Mouse (Mus musculus) cerebellum, postnatal 4 days (tissue): ENCODE measurements around the gene G6pd2.

Source experiments
- DNase-seq, 2 experiments: peaks; one replicate each; pipeline ENCODE4 v3.0.0; 2022; ENCODE audit warnings: low spot score in 2 of 2, mixed read lengths in 1 of 2

The G6pd2 gene

GRCm38 (mm10) chr5:61808516-61808915, at the start of gene G6pd2:
Gene G6pd2 (plus strand): TSS chr5:61808816.
- DNase-seq, result no peak

GRCm38 (mm10) chr5:61764214-61764613, 44.4 kb upstream of the G6pd2 start:
- DNase-seq, result no peak

GRCm38 (mm10) chr5:61832935-61833551, 24.4 kb downstream of the G6pd2 start:
- DNase-seq, result no peak

- no peak for DNase-seq
Observed at GRCm38 (mm10) chr5:61843891-61844290, 35.3 kb downstream of the G6pd2 start.
